Mouse (Mus musculus) C2C12 (cell line): ENCODE measurements around the gene Lonp2.

Experiments
- CTCF ChIP-seq: IDR thresholded peaks from one replicate; pipeline ENCODE4 v1.5.1; 2011; ENCODE audit not compliant: control insufficient read depth, insufficient read depth, insufficient read length
- FOSL1 ChIP-seq: IDR thresholded peaks from one replicate; pipeline ENCODE4 v1.8.0; 2011; ENCODE audit warnings: mild to moderate bottlenecking, low read length; ENCODE audit not compliant: poor library complexity, insufficient read depth, severe bottlenecking
- MAX ChIP-seq: IDR thresholded peaks from one replicate; pipeline ENCODE4 v1.6.1; 2011; ENCODE audit warnings: mild to moderate bottlenecking, control low read depth
- MYOG ChIP-seq: IDR thresholded peaks from one replicate; pipeline ENCODE4 v1.6.1; 2011; ENCODE audit not compliant: control insufficient read depth, insufficient read length; ENCODE audit errors: extremely low read depth
- USF1 ChIP-seq: IDR thresholded peaks from one replicate; pipeline ENCODE4 v1.6.1; 2011; ENCODE audit warnings: low read depth, mild to moderate bottlenecking, control low read depth, moderate library complexity

- TF ChIP-seq CTCF (no peak), USF1 (no peak), MAX (no peak), MYOG (no peak), FOSL1 (no peak)
Observed at GRCm38 (mm10) chr8:86707873-86708272, 84.0 kb downstream of the Lonp2 start.
